Mouse (Mus musculus) liver, postnatal 0 days (tissue): ENCODE results near the gene Cox7a2. TPM values are rescaled to one million over a fixed set of nuclear protein-coding genes. Genes with fewer than 3 reads are reported as not detected.
A peak's percentile ranks its signal among the peaks of the same experiment; 100 is the strongest.

Source experiments
- ATAC-seq: fragments of 200-750 bp; cut with Nextera tagmentation; 2 replicates; pipeline ENCODE4 v1.8.0; 2017; ENCODE audit warnings: mild to moderate bottlenecking, moderate library complexity
- DNase-seq: peaks from one replicate; pipeline ENCODE4 v3.0.0-alpha.2; 2016
- H3K27ac ChIP-seq: fragments of 300-500 bp; sonication (generic); 2 replicates; pipeline ENCODE4 v1.5.1; 2014; ENCODE audit warnings: antibody characterized with exemption, moderate library complexity, mild to moderate bottlenecking, low read depth
- H3K27me3 ChIP-seq: fragments of 300-500 bp; sonication (generic); 2 replicates; pipeline ENCODE4 v1.6.1; 2014; ENCODE audit warnings: low read length, control low read depth, mixed read lengths; ENCODE audit not compliant: insufficient read depth
- H3K36me3 ChIP-seq: fragments of 300-500 bp; sonication (generic); replicated peaks from 2 replicates; pipeline ENCODE4 v1.6.1; 2014; ENCODE audit warnings: mild to moderate bottlenecking, control low read depth, low read length, moderate library complexity, mixed read lengths; ENCODE audit not compliant: insufficient read depth
- H3K4me1 ChIP-seq: fragments of 300-500 bp; sonication (generic); 2 replicates; pipeline ENCODE4 v1.6.1; 2014; ENCODE audit warnings: antibody characterized with exemption, mild to moderate bottlenecking, control low read depth; ENCODE audit not compliant: insufficient read depth
- H3K4me2 ChIP-seq: fragments of 300-500 bp; sonication (generic); 2 replicates; pipeline ENCODE4 v1.6.1; 2014; ENCODE audit warnings: low read depth, mild to moderate bottlenecking, low read length, moderate library complexity, mixed read lengths
- H3K4me3 ChIP-seq: fragments of 300-500 bp; sonication (generic); 2 replicates; pipeline ENCODE4 v1.5.1; 2014; ENCODE audit warnings: low read depth, low read length
- H3K9ac ChIP-seq: fragments of 300-500 bp; sonication (generic); replicated peaks from 2 replicates; pipeline ENCODE4 v1.6.1; 2014; ENCODE audit warnings: mild to moderate bottlenecking, moderate library complexity
- H3K9me3 ChIP-seq: fragments of 300-500 bp; sonication (generic); 2 replicates; pipeline ENCODE4 v1.6.1; 2016; ENCODE audit warnings: mild to moderate bottlenecking, control low read depth, low read length, mixed read lengths
- CTCF ChIP-seq: sonication (generic); IDR thresholded peaks from 2 replicates; pipeline ENCODE4 v1.5.1; 2016; ENCODE audit warnings: antibody characterized with exemption, low read depth
- EP300 ChIP-seq: IDR thresholded peaks from 2 replicates; pipeline ENCODE4 v1.6.1; 2016; ENCODE audit warnings: antibody characterized with exemption, low read depth, mild to moderate bottlenecking
- WGBS: fragments of 180-500 bp; shearing (Covaris S2); extraction: QIAGEN DNeasy Blood & Tissue Kit; methylation state at CpG from one replicate; pipeline ENCODE4 v1.1.7; 2014; ENCODE audit not compliant: insufficient replicate concordance; 5-methylcytosine and 5-hydroxymethylcytosine counted together
- polyA plus RNA-seq: library from polyadenylated mRNA; unstranded; fragments of >200 nt; fragmentation: Nextera tagmentation; extraction: Ambion mirVana; gene quantifications from 2 replicates; pipeline ENCODE4 v1.2.1, GENCODE M21; 2015

Cox7a2 gene
- polyA plus RNA-seq, 1 experiment from 2014 or later: 756 TPM

GRCm38 (mm10) chr9:79714471-79715045 is 45.1 kb downstream of the Cox7a2 start:
- Histone ChIP-seq H3K27me3 (peaks cover 24% of the 10 kb centered on the region), H3K9me3 (no peaks in the 10 kb centered on the region), H3K27ac (no peak overlapping the region), H3K4me2 (peak overlapping the region; percentile 66), H3K36me3 (no peaks in the 10 kb centered on the region), H3K4me1 (peaks cover 16% of the 10 kb centered on the region), H3K4me3 (peak overlapping the region; percentile 28), H3K9ac (peak overlapping the region; percentile 28)
- DNase-seq: peak; percentile 83
- 10% methylated on average over 16 of the region's 16 CpGs for WGBS
- peak; percentile 79 for ATAC-seq
- TF ChIP-seq EP300 (no peak), CTCF (peak; percentile 25; the same call in 1 of the 2 replicates)

Other genes with a start within 250 kb of the Cox7a2 start
- gene Col12a1, start 41.0 kb downstream of the Cox7a2 start, polyA plus RNA-seq: 2.2 and 2.3 TPM in 2 replicates
- gene Tmem30a, start 33.6 kb upstream of the Cox7a2 start, polyA plus RNA-seq: 59.7 and 67.5 TPM in 2 replicates